Mouse (Mus musculus): ENCODE results near the gene Ubxn1.

- no peak for TF ChIP-seq POLR2A (IDR thresholded peaks at IDR 0.05; ENCODE audit: low read depth, low read length)
- TF ChIP-seq CTCF (IDR thresholded peaks at IDR 0.05; ENCODE audit: extremely low read depth, insufficient read depth, insufficient read length, insufficient replicate concordance): no peak
These were observed 20.8 kb upstream of the Ubxn1 start, which contains the start of gene Lrrn4cl for GRCm38 (mm10) chr19:8850402-8850901.
